Mouse (Mus musculus): ENCODE results near the gene Foxd1.

Gene Foxd1

GRCm38 (mm10) chr13:98389092-98389491 lies 35.0 kb downstream of the Foxd1 start:
- no peak for DNase-seq

DNA sequence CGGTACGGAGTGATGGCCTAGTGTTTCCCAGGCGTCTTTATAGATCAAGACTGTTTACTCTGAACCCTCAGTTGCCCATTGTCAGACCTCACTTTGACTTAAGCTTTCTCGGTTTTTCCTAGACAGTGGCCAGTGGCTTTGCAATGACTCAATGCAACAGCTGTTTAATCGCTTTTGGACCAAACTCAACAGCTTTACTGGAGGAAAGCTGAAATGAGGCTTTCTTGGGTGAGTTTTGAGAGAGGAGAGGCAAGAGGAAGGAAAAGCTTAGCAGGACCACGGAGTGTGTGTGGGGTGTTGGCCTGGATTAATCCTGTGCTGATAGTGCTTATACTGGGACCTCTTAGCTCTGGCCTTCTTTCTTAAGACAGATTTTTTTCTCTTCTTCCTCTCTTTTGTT lies 36.3 kb downstream of the Foxd1 start:
- no peak for DNase-seq

DNA sequence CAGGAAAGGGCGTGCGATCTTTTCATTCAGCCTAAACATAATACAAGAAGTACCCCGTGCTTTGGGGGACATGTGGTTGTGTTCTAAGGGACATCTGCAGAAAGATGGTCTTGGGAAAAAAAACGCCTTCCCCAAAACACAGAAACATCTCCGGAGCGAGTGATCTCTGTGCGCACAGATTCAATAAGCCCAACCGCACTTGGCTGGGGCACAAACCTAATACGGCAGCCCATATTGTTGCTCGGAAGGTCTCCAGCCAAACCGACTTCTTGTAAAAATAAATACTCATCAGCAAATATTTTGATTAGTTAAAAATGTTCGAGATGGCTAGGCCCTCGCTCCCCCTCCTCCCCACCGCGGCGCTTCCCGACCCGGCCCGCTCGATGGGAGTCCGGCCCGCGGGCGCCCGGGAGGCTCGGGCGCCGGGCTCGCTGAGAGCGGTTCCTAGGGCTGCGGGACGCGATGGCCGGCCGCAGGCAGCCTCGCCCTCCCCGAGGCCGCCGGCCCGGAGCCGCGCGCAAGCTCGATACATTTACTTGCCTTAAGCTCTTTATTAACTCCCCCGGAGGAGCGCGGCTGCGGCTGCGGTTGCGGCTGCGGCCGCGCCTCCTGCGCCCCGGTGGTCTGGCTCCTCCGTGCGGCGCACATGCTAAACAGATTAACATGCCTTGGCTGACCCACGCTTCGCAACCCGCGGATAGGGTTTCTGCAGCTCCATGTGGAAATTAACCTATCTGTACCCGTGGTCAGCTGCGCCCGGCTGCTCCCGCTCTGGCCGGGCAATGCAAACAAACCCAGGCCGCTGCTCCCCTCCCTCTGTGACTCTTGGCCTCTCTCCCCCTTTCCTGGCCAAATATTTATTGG lies 37.0 kb downstream of the Foxd1 start:
- peak; percentile 19 to 39 for DNase-seq

GRCm38 (mm10) chr13:98391635-98391990 lies 37.6 kb downstream of the Foxd1 start:
- peak in 1 of 2 experiments; percentile 8 for DNase-seq

DNA sequence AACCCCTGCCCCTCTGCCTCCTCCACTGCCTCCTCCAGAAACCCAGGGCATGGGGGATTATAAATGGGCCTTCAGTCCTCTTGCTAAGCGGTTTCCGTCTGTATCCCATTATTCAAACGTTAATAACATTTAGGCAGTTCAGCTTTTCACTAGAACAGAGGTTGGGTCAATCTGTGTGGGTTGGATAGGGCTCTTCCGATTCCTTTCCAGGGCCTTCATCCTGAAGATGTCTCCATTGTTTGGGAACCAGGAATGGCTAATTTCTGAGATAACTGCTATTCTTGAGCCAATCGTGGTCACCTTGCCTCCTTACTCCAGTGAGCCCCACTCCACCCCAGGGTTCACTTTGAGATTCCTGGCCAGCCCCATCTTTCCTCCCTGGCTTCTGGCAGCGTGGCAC lies 38.0 kb downstream of the Foxd1 start:
- no peak for DNase-seq

DNA sequence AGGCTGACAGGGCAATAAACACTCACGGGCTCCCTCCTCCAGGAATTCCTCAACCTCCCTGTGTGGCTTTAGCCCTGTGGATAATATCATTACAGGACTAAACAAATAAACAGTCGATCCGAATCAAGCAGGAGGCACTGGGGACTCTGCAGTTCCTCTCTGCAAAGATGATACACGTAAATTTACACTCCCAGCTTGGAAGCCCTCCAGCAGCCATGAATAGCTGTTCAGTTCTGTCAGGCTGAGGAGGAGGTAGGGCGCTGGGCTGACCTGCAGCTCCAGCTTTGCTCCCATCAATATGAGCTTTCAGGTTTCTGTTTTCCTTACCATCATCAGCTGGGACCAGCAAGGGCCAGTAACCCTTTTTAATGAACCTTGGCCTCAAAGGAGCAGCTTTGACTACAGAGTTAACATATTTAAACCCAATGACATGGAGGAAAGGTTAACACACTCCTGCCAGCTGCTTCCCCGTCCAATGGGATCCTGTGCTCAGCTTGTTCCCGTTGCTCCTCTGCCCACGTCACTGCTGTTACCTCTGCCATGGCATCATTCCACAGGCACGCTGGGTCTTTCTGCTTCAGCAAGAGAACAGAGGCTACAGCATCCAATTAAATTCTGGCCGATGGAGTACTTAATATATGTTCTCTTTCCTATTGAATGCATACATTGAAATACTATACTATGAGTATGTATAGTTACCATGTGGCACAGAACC lies 39.5 kb downstream of the Foxd1 start:
- peak in 1 of 2 experiments; percentile 17 for DNase-seq

Measured in cerebellum, postnatal 14 days (tissue).